Mouse (Mus musculus): ENCODE results near the gene Hnrnpu.

DNA sequence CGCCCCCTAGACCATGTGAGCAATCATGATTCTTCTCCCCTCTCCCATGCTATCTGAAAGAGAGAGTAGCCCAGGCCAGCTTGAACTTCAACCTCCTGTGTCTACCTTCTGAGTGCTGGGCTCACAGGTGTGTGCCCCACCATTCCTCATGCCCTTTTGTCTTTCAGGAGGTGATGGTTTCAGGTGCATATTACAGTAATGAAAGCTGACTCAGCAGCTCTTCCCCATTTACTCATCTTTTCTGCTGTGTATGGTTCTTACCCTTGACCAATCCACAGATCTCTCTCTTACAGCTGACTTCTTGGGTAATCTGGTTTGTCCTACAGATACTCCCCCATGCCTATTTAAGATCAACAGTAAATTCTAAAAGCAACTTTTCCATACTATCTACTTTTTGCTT is 41.6 kb upstream of the Hnrnpu start:
- TF ChIP-seq GATA1 (IDR thresholded peaks at IDR 0.05; ENCODE audit: low read length), result no peak
- no peak for TF ChIP-seq TAL1 (IDR thresholded peaks at IDR 0.05; ENCODE audit: low read length)
